Mouse (Mus musculus) thymus, adult 2 months (tissue): ENCODE data around the gene Tmem125.

Experiments
- CTCF ChIP-seq: fragments of 200-500 bp; IDR thresholded peaks from 2 replicates; pipeline ENCODE4 v1.5.1; 2012; ENCODE audit warnings: mild to moderate bottlenecking, control low read depth, low read length, moderate library complexity, borderline replicate concordance; ENCODE audit not compliant: control insufficient read depth, poor library complexity, insufficient read depth; ENCODE audit errors: extremely low read depth
- POLR2A ChIP-seq: fragments of 200-500 bp; IDR thresholded peaks from 2 replicates; pipeline ENCODE4 v1.6.1; 2012; ENCODE audit warnings: mild to moderate bottlenecking, low read length, control low read depth, moderate library complexity; ENCODE audit not compliant: control insufficient read depth, poor library complexity, insufficient read depth; ENCODE audit errors: extremely low read depth

- no peak for TF ChIP-seq POLR2A
- no peak for TF ChIP-seq CTCF
Observed at GRCm38 (mm10) chr4:118589053-118589732, 45.3 kb upstream of the Tmem125 start.
